Mouse (Mus musculus) brain, adult 2 months (tissue): ENCODE measurements around the gene Srd5a3.

Experiments used
- DNase-seq: peaks from one replicate; pipeline ENCODE4 v3.0.0; 2011; ENCODE audit warnings: low read depth, low spot score

The Srd5a3 gene

GRCm38 (mm10) chr5:76152956-76153355, 12.9 kb downstream of the Srd5a3 start:
- no peak for DNase-seq

GRCm38 (mm10) chr5:76153430-76153829, 13.4 kb downstream of the Srd5a3 start:
- DNase-seq: no peak

GRCm38 (mm10) chr5:76154434-76155165, 14.5 kb downstream of the Srd5a3 start:
- DNase-seq: no peak

GRCm38 (mm10) chr5:76159555-76159954, 19.5 kb downstream of the Srd5a3 start:
- DNase-seq: no peak

- DNase-seq: no peak
Observed at GRCm38 (mm10) chr5:76160086-76160485, 20.0 kb downstream of the Srd5a3 start.

- DNase-seq: no peak
Observed at GRCm38 (mm10) chr5:76161491-76161890, 21.4 kb downstream of the Srd5a3 start.

GRCm38 (mm10) chr5:76162926-76163325, 22.9 kb downstream of the Srd5a3 start:
- DNase-seq: no peak

GRCm38 (mm10) chr5:76163828-76164390, 23.8 kb downstream of the Srd5a3 start:
- DNase-seq: no peak

- DNase-seq: no peak
Observed at GRCm38 (mm10) chr5:76164827-76165226, 24.8 kb downstream of the Srd5a3 start.

GRCm38 (mm10) chr5:76170522-76170921, 30.5 kb downstream of the Srd5a3 start:
- no peak for DNase-seq

GRCm38 (mm10) chr5:76171039-76171438, 31.0 kb downstream of the Srd5a3 start:
- DNase-seq: no peak

GRCm38 (mm10) chr5:76175051-76175450, 35.0 kb downstream of the Srd5a3 start:
- DNase-seq: no peak

GRCm38 (mm10) chr5:76176411-76176810, 36.3 kb downstream of the Srd5a3 start:
- DNase-seq: no peak

- DNase-seq: no peak
Observed at GRCm38 (mm10) chr5:76176841-76177240, 36.8 kb downstream of the Srd5a3 start.

- DNase-seq: no peak
Observed at GRCm38 (mm10) chr5:76177664-76178063, 37.6 kb downstream of the Srd5a3 start.

- no peak for DNase-seq
Observed at GRCm38 (mm10) chr5:76179171-76179570, 39.1 kb downstream of the Srd5a3 start.

- DNase-seq: no peak
Observed at GRCm38 (mm10) chr5:76179791-76180190, 39.7 kb downstream of the Srd5a3 start.

- no peak for DNase-seq
Observed at GRCm38 (mm10) chr5:76182326-76182725, 42.3 kb downstream of the Srd5a3 start.

- DNase-seq: peak; percentile 8
Observed at GRCm38 (mm10) chr5:76183043-76183749, 43.1 kb downstream of the Srd5a3 start.

GRCm38 (mm10) chr5:76183750-76184261, 43.7 kb downstream of the Srd5a3 start, which contains the start of gene Tmem165:
Gene Tmem165 (plus strand): TSS chr5:76183880.
- peak; percentile 98 for DNase-seq

- peak; percentile 60 for DNase-seq
Observed at GRCm38 (mm10) chr5:76184286-76185080, 44.4 kb downstream of the Srd5a3 start.

- DNase-seq: no peak
Observed at GRCm38 (mm10) chr5:76187885-76188284, 47.8 kb downstream of the Srd5a3 start.
